Mouse (Mus musculus): ENCODE measurements at regions not wholly inside any gene's neighbourhood (a gene's known extent, or its start where the extent isn't known, plus 50 kb on each side); places are given as distances from the start of the nearest gene placed in this dataset.

GRCm38 (mm10) chr9:61232630-61233029, 139.5 kb upstream of the Tle3 start:
- TF ChIP-seq CTCF (IDR thresholded peaks at IDR 0.05), result no peak
- Histone ChIP-seq H3K27ac (no peak overlapping the region), H3K4me3 (no peak overlapping the region)
- no peak for DNase-seq (ENCODE audit: extremely low spot score in 1 of 2, low spot score in 2 of 2)
- intact Hi-C loops (cut with DNase I), result no loop called here

GRCm38 (mm10) chr9:61233251-61233650, 138.9 kb upstream of the Tle3 start:
- no peak overlapping the region for H3K4me3 ChIP-seq
- no peak for DNase-seq (ENCODE audit: extremely low spot score in 1 of 2, low spot score in 2 of 2)
- no peak overlapping the region for H3K27ac ChIP-seq
- TF ChIP-seq CTCF (IDR thresholded peaks at IDR 0.05), result no peak
- intact Hi-C loops (cut with DNase I), result no loop called here

- intact Hi-C loops (cut with DNase I), result no loop called here
- DNase-seq (ENCODE audit: extremely low spot score in 1 of 2, low spot score in 2 of 2), result no peak
- TF ChIP-seq CTCF (IDR thresholded peaks at IDR 0.05), result no peak
- Histone ChIP-seq H3K4me3 (no peak overlapping the region), H3K27ac (no peak overlapping the region)
These were observed 136.2 kb upstream of the Tle3 start for GRCm38 (mm10) chr9:61235653-61236610.

- TF ChIP-seq CTCF (IDR thresholded peaks at IDR 0.05), result no peak
- Histone ChIP-seq H3K27ac (no peak overlapping the region), H3K4me3 (no peak overlapping the region)
- intact Hi-C loops (cut with DNase I), result no loop called here
- DNase-seq (ENCODE audit: extremely low spot score in 1 of 2, low spot score in 2 of 2), result no peak
These were observed 133.4 kb upstream of the Tle3 start for GRCm38 (mm10) chr9:61238687-61239250.

- Histone ChIP-seq H3K27ac (no peak overlapping the region), H3K4me3 (no peak overlapping the region)
- no peak for TF ChIP-seq CTCF (IDR thresholded peaks at IDR 0.05)
- DNase-seq (ENCODE audit: extremely low spot score in 1 of 2, low spot score in 2 of 2), result no peak
- intact Hi-C loops (cut with DNase I), result no loop called here
These were observed 132.8 kb upstream of the Tle3 start for GRCm38 (mm10) chr9:61239328-61239727.

- no peak for DNase-seq (ENCODE audit: extremely low spot score in 1 of 2, low spot score in 2 of 2)
- TF ChIP-seq CTCF (IDR thresholded peaks at IDR 0.05), result no peak
- no peak overlapping the region for H3K27ac ChIP-seq
- intact Hi-C loops (cut with DNase I), result no loop called here
- no peak overlapping the region for H3K4me3 ChIP-seq
These were observed 130.7 kb upstream of the Tle3 start for GRCm38 (mm10) chr9:61241442-61241841.

- intact Hi-C loops (cut with DNase I), result no loop called here
- DNase-seq (ENCODE audit: extremely low spot score in 1 of 2, low spot score in 2 of 2), result no peak
- Histone ChIP-seq H3K4me3 (no peak overlapping the region), H3K27ac (no peak overlapping the region)
- no peak for TF ChIP-seq CTCF (IDR thresholded peaks at IDR 0.05)
These were observed 129.9 kb upstream of the Tle3 start for GRCm38 (mm10) chr9:61242167-61242860.

- intact Hi-C loops (cut with DNase I), result no loop called here
- H3K27ac ChIP-seq, result no peak overlapping the region
- no peak overlapping the region for H3K4me3 ChIP-seq
- no peak for DNase-seq (ENCODE audit: extremely low spot score in 1 of 2, low spot score in 2 of 2)
- TF ChIP-seq CTCF (IDR thresholded peaks at IDR 0.05), result no peak
These were observed 128.9 kb upstream of the Tle3 start for GRCm38 (mm10) chr9:61243289-61243688.

GRCm38 (mm10) chr9:61249691-61250425, 122.3 kb upstream of the Tle3 start:
- Histone ChIP-seq H3K27ac (no peak overlapping the region), H3K4me3 (no peak overlapping the region)
- TF ChIP-seq CTCF (IDR thresholded peaks at IDR 0.05), result no peak
- intact Hi-C loops (cut with DNase I), result no loop called here
- DNase-seq (ENCODE audit: extremely low spot score in 1 of 2, low spot score in 2 of 2), result no peak

- Histone ChIP-seq H3K27ac (no peak overlapping the region), H3K4me3 (no peak overlapping the region)
- DNase-seq (ENCODE audit: extremely low spot score in 1 of 2, low spot score in 2 of 2), result no peak
- no peak for TF ChIP-seq CTCF (IDR thresholded peaks at IDR 0.05)
- intact Hi-C loops (cut with DNase I), result no loop called here
These were observed 120.6 kb upstream of the Tle3 start for GRCm38 (mm10) chr9:61251606-61252005.

- intact Hi-C loops (cut with DNase I), result no loop called here
- no peak for TF ChIP-seq CTCF (IDR thresholded peaks at IDR 0.05)
- Histone ChIP-seq H3K27ac (no peak overlapping the region), H3K4me3 (no peak overlapping the region)
- DNase-seq (ENCODE audit: extremely low spot score in 1 of 2, low spot score in 2 of 2), result no peak
These were observed 118.4 kb upstream of the Tle3 start for GRCm38 (mm10) chr9:61253761-61254160.

GRCm38 (mm10) chr9:61257488-61257887, 114.7 kb upstream of the Tle3 start:
- DNase-seq (ENCODE audit: extremely low spot score in 1 of 2, low spot score in 2 of 2), result no peak
- Histone ChIP-seq H3K27ac (no peak overlapping the region), H3K4me3 (no peak overlapping the region)
- intact Hi-C loops (cut with DNase I), result no loop called here
- TF ChIP-seq CTCF (IDR thresholded peaks at IDR 0.05), result no peak

Measured in left cerebral cortex, adult 2 months (tissue).